Mouse (Mus musculus) lung, embryonic 14.5 days (tissue): ENCODE results near the gene Pcdh11x. TPM values are rescaled to one million over a fixed set of nuclear protein-coding genes. Genes with fewer than 3 reads are reported as not detected.
"Not testable (repeated sequence)": the region's sequence is repeated elsewhere in the genome, so short reads cannot be mapped to it uniquely, and the experiment has no call there.

Source experiments
- ATAC-seq: fragments of 200-750 bp; cut with Nextera tagmentation; 2 replicates; pipeline ENCODE4 v1.8.0; 2017; ENCODE audit warnings: mild to moderate bottlenecking, moderate TSS enrichment, moderate library complexity; ENCODE audit not compliant: insufficient read depth
- DNase-seq: peaks from one replicate; pipeline ENCODE4 v3.0.0-alpha.2; 2015
- H3K27ac ChIP-seq: fragments of 300-500 bp; sonication (generic); 2 replicates; pipeline ENCODE4 v1.5.1; 2014; ENCODE audit warnings: low read depth, mild to moderate bottlenecking, moderate library complexity
- H3K27me3 ChIP-seq: fragments of 300-500 bp; sonication (generic); 2 replicates; pipeline ENCODE4 v1.6.1; 2014; ENCODE audit warnings: low read length, control low read depth; ENCODE audit not compliant: insufficient read depth
- H3K36me3 ChIP-seq: fragments of 300-500 bp; sonication (generic); 2 replicates; pipeline ENCODE4 v1.6.1; 2014; ENCODE audit warnings: control low read depth; ENCODE audit not compliant: insufficient read depth
- H3K4me1 ChIP-seq: fragments of 300-500 bp; sonication (generic); 2 replicates; pipeline ENCODE4 v1.6.1; 2014; ENCODE audit warnings: antibody characterized with exemption, control low read depth; ENCODE audit not compliant: insufficient read depth
- H3K4me2 ChIP-seq: fragments of 300-500 bp; sonication (generic); 2 replicates; pipeline ENCODE4 v1.6.1; 2014; ENCODE audit warnings: mild to moderate bottlenecking
- H3K4me3 ChIP-seq: fragments of 300-500 bp; sonication (generic); 2 replicates; pipeline ENCODE4 v1.5.1; 2014; ENCODE audit warnings: low read depth, low read length
- H3K9ac ChIP-seq: fragments of 300-500 bp; sonication (generic); 2 replicates; pipeline ENCODE4 v1.6.1; 2014
- H3K9me3 ChIP-seq: fragments of 300-500 bp; sonication (generic); 2 replicates; pipeline ENCODE4 v1.6.1; 2016; ENCODE audit warnings: low read depth, low read length, control low read depth
- CTCF ChIP-seq: IDR thresholded peaks from 2 replicates; pipeline ENCODE4 v1.5.1; 2016; ENCODE audit warnings: antibody characterized with exemption, low read depth
- WGBS: fragments of 180-500 bp; shearing (Covaris S2); extraction: QIAGEN DNeasy Blood & Tissue Kit; methylation state at CpG from one replicate; pipeline ENCODE4 v1.1.7; 2014; 5-methylcytosine and 5-hydroxymethylcytosine counted together
- polyA plus RNA-seq: library from polyadenylated mRNA; unstranded; fragments of >200 nt; fragmentation: Nextera tagmentation; extraction: Ambion mirVana; gene quantifications from 2 replicates; pipeline ENCODE4 v1.2.1, GENCODE M21; 2014

Pcdh11x gene
- polyA plus RNA-seq, 1 experiment from 2014 or later: 5.8 TPM

DNA sequence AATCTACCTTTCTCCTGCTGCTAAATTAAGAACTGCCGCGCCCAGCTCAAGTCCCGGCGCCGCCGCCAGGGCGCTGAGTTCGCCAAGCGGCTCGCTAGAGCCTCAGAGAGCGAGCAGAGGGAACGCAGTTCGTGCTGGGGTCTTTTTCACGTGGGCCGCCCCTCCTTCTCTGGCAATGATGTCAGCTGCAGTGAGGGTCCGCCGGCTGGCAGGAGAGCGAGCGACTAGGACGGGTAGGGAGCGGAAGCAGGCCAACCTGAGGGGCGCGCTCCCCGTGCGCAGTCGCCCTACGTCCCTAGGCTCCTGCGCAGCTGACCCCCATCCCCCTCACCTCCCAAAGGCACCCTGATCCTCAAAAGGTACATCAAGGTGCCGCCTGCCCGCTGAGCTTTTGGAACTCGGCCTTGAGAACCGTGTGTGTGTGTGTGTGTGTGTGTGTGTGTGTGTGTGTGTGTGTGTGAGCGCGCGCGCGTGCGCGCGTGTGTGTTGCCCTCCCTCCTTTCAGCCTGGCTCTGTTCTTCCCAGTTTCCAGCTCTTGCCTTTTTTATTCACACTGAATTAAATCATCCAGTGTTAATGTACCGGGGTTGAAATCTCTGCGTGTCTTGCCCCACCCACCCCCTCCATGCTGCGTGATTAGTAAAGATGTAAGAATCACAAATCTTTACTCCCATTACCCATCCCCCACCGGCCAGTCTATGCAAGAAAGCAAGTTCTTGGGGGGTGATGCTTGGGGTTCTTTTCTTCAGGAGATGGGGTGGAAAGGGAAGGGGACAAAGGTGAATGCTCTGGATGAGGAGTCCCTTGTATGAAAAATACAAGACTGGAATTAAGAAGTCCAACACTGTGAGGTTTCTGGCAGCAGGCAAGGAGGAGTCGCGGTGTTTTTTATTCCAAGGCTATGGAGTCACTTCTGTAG is 3.0 kb downstream of the Pcdh11x start:
- 5% methylated on average over 34 of the region's 46 CpGs for WGBS
- no peaks in the 10 kb centered on the region for H3K27me3 ChIP-seq
- H3K4me3 ChIP-seq: peak overlapping the region; percentile 46
- H3K27ac ChIP-seq: no peak overlapping the region
- DNase-seq (peak; percentile 67), ATAC-seq (peak; percentile 67)
- H3K4me1 ChIP-seq: no peaks in the 10 kb centered on the region
- peak overlapping the region; percentile 34; the same call in 1 of the 2 replicates for H3K9ac ChIP-seq
- no peaks in the 10 kb centered on the region for H3K9me3 ChIP-seq
- peak overlapping the region; percentile 61 for H3K4me2 ChIP-seq
- H3K36me3 ChIP-seq: no peaks in the 10 kb centered on the region
- peak; percentile 29; the same call in 1 of the 2 replicates for TF ChIP-seq CTCF

DNA sequence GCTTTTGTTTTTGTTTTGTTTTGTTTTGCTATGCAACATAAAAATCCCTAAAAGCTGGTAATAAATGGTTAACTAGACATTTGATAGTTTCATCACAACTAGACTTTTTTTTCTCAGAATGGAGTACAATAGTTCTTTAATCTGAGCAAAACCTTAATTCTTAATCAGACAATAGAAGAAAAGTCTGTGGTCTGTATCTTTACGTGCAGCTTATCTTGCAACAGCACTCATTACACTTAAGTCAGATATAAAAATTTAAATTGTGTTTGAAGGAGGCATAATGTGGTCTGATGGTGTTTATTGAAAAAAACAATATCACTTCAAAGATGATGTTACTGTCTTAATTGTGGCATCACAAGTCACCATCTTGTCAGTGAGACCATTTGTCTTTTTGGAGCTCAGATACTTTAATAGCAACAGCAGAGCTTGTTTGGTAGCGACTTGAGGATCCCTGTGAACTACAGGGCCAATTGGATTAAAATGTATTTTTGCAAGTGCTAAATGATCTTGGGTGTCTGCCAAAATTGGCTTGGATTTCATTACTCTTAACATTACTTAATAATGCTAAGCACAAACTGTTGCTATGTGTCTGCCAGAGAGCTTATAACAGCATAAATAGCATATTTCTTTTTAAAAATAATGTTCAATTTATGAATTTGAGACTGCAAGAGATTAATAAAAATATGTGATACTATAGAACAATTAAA is 11.6 kb downstream of the Pcdh11x start:
- H3K9ac ChIP-seq: no peak overlapping the region
- no peaks in the 10 kb centered on the region for H3K9me3 ChIP-seq
- H3K27me3 ChIP-seq: no peaks in the 10 kb centered on the region
- no peaks in the 10 kb centered on the region for H3K36me3 ChIP-seq
- H3K27ac ChIP-seq: no peak overlapping the region
- no peak overlapping the region for H3K4me3 ChIP-seq
- H3K4me2 ChIP-seq: no peak overlapping the region
- TF ChIP-seq CTCF: no peak
- WGBS: 51% methylated on average over 2 of the region's 2 CpGs
- H3K4me1 ChIP-seq: no peaks in the 10 kb centered on the region
- no peak for ATAC-seq
- peak; percentile 48 for DNase-seq

DNA sequence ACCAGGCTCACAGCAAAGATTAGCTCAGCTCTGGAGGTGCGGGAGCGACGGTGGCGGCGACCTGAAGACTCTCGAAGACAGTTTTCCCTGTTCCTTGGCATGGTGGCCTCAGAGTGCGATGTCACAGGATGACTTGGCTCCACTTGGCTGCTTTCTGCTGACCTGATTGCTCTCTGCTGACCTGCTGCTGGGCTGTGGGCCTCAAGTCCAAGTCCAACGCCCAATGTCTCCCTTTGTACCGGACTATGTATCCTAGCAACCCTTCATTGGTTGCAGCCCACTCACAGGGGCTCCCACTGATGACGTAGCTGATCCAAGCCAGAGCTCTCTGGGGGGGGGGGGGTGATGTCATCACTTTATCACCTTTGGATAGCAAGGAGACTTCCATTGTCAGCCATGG is 22.9 kb downstream of the Pcdh11x start, which contains the start of gene H2afb3:
Gene H2afb3, minus strand, starts transcription at position 101 of the 400 bp plus-strand sequence.
- not testable (repeated sequence) for H3K4me2 ChIP-seq, H3K27ac ChIP-seq, H3K4me3 ChIP-seq, H3K4me1 ChIP-seq, H3K9ac ChIP-seq, ATAC-seq, H3K27me3 ChIP-seq, DNase-seq, H3K36me3 ChIP-seq, H3K9me3 ChIP-seq
- WGBS: 87% methylated on average over 7 of the region's 10 CpGs

DNA sequence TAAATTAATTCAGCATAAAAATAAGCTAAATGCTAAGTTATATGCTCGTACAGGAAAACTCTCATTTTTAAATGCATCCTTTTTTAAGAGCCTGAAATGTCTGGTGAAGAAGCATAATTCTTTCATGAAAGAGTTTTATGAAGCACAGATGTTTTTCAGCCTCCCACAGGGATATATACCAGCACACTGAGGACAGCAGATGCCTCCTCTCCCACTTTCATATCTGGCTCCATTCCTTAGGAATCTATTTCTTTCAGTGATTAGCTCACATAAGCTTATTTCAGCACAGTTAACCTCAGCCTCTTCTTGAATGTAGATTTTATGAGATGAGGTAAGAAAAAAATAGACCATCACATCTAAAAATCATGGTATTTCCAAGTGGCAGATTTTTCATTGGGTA is 176.2 kb downstream of the Pcdh11x start:
- no peak for DNase-seq
- ATAC-seq: no peak
- WGBS: 70% methylated on average over 1 of the region's 1 CpGs

DNA sequence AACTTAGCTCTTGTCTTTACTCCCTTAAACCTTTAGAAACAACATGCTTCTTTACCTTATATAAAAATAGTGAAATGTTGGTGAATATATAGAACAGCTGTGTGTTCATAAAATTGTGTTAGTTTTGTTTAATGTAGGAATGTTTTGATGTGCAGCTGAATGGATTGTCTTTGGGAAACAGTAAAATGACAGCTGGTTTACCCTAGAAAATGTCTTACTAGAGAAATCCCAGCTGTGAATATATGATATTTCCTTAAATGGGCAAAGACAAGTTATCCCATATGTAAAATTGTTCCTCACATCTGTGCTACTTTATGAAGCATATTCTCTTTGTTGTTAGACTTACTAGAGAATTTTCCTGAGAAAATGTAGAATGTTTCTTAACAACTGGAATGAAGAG is 196.4 kb downstream of the Pcdh11x start:
- H3K9me3 ChIP-seq: no peaks in the 10 kb centered on the region
- H3K9ac ChIP-seq: no peak overlapping the region
- TF ChIP-seq CTCF: no peak
- no peak overlapping the region for H3K4me3 ChIP-seq
- no peaks in the 10 kb centered on the region for H3K36me3 ChIP-seq
- H3K4me1 ChIP-seq: no peaks in the 10 kb centered on the region
- no peaks in the 10 kb centered on the region for H3K27me3 ChIP-seq
- H3K4me2 ChIP-seq: no peak overlapping the region
- ATAC-seq: peak; percentile 56; the same call in 1 of the 2 replicates
- H3K27ac ChIP-seq: no peak overlapping the region
- DNase-seq: peak; percentile 72

More for the DNA sequence above, 176.2 kb downstream of the Pcdh11x start:
- Histone ChIP-seq H3K4me1 (no peaks in the 10 kb centered on the region), H3K9ac (no peak overlapping the region), H3K4me2 (no peak overlapping the region), H3K36me3 (no peaks in the 10 kb centered on the region), H3K27me3 (no peaks in the 10 kb centered on the region), H3K9me3 (no peaks in the 10 kb centered on the region), H3K27ac (no peak overlapping the region), H3K4me3 (no peak overlapping the region)
- TF ChIP-seq CTCF: no peak

DNA sequence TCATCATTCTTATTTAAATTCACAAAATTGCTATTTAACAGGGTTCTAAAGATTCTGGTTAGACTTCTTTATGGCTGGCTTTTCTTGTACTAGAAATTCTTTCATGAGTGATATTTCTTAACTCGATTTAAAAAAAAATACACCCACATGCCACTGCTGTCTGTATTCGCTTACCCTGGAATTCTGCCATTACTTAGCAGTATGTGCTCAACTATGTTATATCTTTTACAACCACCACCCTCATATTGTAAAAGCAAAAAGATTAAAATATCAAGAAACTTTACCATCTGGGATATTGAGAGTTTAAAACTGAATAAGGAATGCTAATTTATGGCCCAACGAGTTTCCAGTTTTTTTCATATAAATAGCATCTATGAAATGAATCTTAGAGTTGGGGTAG is 234.9 kb downstream of the Pcdh11x start:
- DNase-seq (no peak), ATAC-seq (no peak)
- H3K4me2 ChIP-seq: no peak overlapping the region
- H3K27me3 ChIP-seq: no peaks in the 10 kb centered on the region
- 69% methylated on average over 3 of the region's 3 CpGs for WGBS
- H3K9ac ChIP-seq: no peak overlapping the region
- no peak overlapping the region for H3K27ac ChIP-seq
- H3K4me3 ChIP-seq: no peak overlapping the region
- no peaks in the 10 kb centered on the region for H3K36me3 ChIP-seq
- no peak for TF ChIP-seq CTCF
- no peaks in the 10 kb centered on the region for H3K4me1 ChIP-seq
- no peaks in the 10 kb centered on the region for H3K9me3 ChIP-seq

DNA sequence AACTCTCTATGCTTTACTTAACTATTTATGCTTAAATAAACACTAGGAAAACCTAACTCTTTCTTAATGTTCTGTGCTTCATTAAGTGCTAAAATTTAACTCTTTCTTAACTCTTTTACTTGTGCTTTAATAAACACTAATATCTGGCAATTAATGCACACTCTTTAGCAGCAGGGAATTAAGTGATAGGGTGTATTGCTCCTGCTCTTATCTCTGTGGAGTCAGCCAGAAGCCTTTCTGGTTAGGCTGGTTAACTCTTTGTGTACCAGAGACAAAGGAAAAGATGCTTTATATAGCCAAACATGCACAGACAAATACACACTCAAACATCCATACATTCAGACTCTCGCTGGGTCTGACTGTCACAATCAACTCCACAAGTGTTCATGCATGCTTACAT is 309.2 kb downstream of the Pcdh11x start:
- Histone ChIP-seq H3K36me3 (no peaks in the 10 kb centered on the region), H3K27me3 (no peaks in the 10 kb centered on the region), H3K4me2 (no peak overlapping the region), H3K4me3 (no peak overlapping the region), H3K9ac (no peak overlapping the region), H3K9me3 (no peaks in the 10 kb centered on the region), H3K4me1 (no peaks in the 10 kb centered on the region), H3K27ac (no peak overlapping the region)
- ATAC-seq: no peak
- WGBS: 71% methylated on average over 1 of the region's 1 CpGs
- TF ChIP-seq CTCF: no peak
- no peak for DNase-seq
